Mouse (Mus musculus): ENCODE results near the gene Pycr1.

Gene Pycr1

DNA sequence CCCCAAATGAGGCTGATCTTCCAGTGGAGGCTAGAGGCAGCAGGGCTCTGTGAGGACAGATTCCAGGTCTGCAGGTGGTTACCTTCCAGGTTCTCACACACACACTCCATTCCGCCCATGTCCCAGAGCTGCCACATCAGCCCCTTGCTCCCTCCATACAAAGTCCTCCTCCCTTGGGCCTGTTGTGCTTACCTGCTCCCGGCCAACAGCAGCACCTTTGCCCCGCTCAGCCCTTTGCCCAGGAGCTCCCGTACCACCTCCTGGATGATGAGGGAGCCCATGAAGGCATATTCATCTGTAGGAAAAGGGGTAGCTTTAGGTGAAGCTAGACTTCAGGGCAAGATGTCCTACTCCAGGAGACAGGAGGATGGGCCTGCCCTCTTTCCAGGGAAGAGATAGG lies 13.7 kb upstream of the Pycr1 start:
- DNase-seq (ENCODE audit: low spot score), result no peak

DNA sequence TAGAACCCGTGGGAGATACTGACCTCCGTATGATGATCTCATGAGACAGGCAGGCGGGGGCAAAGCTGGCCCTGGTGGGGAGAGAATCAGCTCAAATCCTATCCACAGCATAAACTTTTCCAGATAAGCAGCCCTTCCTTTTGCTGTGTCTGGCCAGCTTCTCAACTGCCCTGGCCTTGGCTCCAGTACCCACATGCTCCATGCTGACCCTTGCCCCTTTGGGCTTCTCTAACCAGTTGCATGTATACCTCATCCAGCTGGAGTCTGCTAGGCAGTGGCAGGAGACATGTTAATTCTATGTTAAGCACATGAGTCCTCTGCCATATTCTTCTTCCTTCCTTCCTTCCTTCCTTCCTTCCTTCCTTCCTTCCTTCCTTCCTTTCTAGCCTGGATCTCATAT lies 11.2 kb upstream of the Pycr1 start:
- no peak for DNase-seq (ENCODE audit: low spot score)

DNA sequence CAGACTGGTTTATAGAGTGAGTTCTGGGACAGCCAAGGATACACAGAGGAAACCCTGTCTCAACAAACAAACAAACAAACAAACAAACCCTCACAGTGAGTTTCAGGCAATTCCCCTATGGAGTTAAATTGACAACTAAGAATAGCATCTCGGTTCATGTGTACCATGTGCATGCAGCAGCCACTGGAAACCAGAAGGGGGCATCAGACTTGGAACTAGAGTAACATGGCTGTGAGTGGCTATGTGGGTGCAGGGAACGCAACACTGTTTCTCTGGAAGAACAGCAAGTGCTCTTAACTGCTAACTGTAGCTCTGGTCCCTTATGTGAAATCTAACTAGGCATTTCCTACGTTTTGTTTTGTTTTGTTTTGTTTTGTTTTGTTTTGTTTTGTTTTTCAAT lies 8.3 kb upstream of the Pycr1 start:
- no peak for DNase-seq (ENCODE audit: low spot score)

DNA sequence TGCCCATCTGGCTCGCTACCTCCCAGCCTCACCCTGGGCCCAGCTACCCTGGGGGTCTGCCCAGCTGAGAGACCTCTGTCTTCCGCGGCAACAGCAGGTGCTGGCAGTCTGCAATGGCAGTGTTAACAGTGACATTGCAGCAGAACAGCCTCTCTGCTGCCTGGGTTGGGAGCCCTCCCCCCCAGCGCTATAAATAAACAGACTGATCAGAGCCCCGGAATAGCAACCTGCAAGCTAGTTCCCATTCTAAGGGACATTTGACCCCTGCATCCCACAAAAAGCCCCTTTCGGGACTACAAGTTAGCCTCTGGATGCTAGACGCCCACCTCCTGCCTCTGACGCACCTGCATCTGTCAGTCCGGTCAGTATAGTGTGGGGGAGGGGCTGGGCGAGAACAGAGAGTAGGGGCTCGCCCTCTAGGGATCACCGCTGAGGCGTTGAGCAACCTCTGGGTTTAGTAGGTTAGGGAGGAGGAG lies 4.5 kb upstream of the Pycr1 start, which contains the start of gene Myadml2:
Myadml2 (minus strand) TSS at position 158 of the 476 bp plus-strand sequence.
- no peak for DNase-seq (ENCODE audit: low spot score)

DNA sequence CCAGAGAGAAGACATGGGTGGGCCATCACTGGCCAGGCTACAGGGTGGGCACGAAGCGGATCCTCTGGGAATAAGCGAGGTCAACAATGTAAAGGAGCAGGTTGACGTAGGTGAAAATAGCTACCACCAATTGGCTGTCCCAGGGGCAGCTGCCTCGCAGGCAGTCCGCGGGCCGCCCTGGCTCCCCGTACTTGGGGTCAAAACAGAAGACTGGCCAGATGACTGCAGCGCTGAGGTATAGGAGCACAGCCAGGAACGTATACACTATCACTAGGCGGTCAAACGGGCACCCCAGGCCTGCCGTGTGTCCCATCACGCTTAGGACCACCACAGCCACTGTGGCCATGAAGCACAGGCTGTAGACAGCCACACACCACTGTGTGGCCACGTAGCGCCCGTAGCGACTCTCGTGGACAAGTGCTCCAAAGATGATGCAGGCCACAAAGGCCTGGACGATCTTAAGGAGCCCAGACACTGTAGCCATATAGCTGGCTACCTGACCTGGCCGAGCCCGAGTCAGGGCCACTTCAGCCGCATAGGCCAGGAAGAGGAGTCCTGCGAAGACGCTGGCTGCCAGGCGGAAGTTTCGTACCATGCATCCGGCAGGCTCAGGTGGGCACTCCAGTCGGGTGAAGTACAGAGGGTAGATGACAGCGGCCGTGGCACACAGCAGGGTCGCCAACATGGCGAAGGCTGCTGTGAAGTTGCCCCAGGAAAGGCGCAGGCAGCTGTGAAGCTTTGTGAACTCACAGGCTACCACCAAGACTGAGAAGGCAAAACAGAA lies 3.7 kb upstream of the Pycr1 start:
- no peak for DNase-seq (ENCODE audit: low spot score)

DNA sequence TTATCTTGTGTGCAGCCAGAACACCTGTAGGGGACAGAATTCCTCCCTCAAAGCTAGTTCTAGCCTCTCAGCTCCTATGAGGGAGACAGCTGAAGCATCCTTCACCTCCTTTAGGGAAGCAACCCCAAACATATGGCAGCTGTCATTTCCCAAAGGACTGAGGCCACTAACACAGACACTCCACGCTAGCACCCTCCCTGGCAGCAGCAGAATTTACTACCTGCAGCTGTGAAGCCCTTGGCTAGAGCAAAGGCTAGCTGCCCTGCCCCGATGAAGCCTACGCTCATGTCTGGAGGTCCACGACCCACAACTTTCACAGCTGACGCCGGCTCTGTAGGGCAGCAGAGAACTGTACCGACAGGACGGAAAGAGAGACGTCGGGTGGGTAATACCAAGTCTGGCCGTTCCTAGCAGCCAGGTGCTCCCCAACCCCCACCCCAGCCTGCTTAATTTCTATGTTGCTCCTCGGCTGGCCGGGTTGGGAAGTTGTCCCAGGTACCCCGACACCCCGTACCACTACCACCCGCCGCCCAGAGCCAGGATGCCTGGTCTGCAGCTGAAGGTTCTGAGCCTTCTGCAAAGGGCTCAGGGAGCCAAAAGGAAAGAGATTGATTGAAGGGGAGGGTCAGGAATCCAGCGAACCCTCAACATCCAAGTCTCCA lies 499 bp downstream of the Pycr1 start:
- no peak for DNase-seq (ENCODE audit: low spot score)

DNA sequence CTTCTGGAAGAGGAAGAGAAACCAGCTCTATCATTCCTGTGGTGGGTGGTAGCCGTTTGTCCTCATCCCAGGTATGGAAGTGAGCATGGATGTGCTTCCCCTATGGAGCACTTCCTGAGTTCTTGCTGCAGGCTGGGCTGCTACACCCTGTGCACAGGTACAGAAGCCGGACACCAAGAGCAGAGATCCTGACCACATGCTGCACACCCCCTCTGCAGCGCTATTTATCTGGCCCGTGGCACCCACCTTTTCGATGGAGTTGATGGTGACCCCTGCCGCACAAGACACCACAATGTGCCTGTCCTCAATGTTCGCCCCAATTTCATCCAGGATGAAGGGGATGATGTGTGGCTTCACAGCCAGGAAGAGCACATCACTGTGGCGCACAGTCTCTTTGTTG lies 1.7 kb downstream of the Pycr1 start:
- DNase-seq (ENCODE audit: low spot score), result no peak

DNA sequence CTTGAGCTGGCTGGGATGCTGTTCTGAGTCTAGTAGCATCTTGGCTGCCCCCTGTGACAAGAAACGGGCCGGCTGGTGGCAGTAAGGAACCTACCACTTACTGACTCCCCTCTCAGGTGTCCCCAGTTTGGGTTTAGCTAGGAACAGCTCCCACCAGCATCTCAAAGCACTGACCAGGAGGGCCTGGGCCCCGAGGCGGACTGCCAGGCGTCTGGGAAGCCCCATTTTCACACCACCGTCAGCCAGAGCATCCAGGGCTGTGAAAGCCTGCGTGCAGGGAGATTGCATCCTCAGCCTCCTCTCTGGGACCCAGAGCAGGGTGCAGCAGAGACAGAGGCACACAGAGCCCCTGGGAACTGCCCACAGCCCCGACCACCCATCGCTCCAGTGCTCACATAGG lies 2.3 kb downstream of the Pycr1 start:
- no peak for DNase-seq (ENCODE audit: low spot score)

DNA sequence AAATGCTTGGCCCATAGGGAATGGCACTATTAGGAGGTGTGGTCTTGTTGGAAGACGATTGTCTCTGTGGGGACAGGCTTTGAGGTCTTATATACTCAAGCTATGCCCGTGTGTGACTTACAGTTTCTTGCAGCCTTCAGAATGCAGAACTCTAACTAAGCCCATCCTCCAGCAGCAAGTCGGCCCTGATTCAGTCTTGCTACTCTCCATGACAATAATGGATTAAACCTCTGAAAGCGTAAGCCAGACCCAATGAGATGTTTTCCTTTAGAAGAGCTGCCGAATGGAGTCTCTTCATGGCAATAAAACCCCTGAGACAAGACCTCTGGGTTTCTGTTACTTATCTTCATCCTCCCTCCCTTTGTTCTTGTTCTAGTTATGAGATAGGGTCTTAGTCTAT lies 8.8 kb downstream of the Pycr1 start:
- DNase-seq (ENCODE audit: low spot score), result no peak

DNA sequence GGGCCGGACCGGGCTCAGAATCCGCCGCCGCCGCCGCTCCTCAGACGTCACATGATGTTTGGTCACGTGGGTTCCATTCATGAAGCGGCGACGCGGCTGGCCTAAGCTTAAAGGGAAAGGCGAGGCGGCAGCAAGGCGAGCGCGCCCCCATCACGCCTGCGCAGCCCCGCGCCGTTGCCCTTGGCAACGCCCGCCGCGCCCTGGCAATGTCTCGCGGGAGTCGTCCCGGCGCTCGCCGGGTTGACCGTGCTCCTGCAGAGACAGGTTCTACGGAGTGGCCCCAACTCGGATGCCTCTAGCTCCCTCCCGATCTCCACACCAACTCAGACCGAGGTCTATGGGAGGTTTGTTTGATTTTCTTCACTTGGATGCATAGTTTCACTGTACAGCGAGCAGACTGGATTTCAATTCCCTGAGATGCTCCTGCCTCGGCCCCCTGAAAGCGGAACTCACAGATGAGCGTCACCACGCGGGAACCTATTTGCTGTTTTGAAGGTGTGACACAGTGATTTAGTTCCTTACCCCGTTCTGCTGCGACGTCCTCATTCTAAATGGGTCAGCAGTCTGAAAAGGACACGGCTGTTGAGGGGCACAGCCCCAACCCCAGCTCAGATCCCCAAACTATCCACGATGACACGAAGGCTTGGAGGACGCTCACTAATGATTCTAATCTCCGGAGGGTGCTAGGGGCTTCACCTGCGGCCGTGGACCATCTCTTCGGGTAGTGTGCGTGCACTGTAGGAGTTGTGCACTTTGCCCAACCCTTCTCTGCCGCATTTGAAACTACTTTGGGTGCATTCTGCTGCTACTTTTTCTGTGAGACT lies 9.8 kb downstream of the Pycr1 start, which contains the start of gene Mafg:
Mafg (minus strand) TSS at position 81 of the 824 bp plus-strand sequence.
- peak; percentile 89 for DNase-seq (ENCODE audit: low spot score)

DNA sequence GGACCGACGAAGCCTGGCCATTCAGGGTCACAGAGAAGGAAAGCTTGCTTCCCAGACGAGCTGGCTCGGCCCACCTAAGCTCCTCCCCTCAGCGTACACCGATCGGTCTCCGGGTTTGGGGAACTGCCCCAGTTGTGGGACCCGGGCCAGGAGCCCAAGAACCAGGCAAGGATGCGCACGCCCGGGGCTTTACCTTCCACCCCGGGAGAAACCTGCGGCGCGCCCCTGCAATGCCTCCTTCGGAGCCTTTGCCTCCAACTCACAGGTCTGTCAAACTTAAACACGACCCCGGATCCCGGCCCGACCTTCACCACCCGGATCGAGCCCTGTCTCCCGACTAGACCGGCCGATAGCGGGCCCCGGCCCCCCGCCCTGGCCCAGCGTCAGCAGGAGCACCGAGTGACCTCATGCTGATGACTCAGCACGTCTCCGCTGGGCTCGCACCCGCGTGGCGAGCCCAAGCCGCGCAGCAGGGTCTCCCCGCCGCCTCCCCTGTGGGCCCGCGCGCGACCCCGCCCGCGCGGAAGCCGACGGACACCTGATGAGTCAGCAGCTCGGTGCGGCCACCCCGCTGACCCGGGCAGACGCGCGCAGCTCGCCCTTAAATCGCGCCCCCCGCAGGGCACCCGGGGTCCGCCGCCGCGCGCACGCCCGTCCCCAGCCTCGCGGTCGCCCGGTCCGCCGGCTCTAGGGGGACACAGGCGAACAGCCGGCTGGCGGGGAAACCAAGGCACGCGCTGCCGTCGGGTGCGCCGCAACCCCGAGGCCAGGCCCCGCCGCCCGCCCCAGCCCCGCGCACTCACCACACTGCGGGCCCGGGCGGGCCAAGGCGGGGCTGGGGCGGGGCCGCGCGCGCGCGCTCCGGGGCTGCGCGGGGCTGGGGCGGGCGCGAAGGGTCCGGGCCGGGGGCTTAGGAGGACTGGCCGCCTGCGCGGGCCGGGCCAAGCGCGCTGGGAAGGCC lies 10.7 kb downstream of the Pycr1 start:
- DNase-seq (ENCODE audit: low spot score), result peak; percentile 67

DNA sequence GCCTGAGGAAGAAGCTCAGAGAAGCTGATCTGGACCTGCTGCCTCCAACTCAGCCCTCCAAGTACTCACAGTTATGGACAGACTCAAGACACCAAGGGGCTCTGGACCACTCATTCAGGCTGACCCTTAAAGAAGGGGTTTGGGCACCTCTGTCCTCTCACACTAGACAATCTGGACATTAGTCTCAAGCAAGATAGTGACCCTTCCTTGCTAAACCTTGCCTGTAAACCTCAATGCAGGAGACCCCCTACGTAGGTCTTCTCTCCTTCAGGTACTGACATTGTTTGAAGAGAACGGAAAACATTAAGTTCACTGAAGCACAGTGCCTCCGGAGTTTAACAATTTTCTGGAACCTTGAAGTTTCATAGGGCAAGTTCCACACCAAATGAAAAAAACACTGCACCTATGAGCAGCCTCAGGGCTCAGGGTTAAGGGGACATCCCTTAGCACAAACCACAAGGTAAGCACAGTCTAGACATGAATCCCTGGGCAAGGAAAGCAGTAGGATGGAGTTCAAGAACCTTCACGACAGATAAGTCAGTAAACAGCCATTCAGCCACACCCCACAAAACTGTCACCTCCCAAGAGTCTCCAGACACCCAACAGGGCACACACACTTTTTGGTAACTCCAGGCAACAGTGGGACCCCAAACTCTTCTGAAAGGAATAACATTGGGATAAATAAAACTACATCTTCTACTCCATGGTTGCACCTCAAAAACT lies 11.7 kb downstream of the Pycr1 start:
- DNase-seq (ENCODE audit: low spot score), result no peak

DNA sequence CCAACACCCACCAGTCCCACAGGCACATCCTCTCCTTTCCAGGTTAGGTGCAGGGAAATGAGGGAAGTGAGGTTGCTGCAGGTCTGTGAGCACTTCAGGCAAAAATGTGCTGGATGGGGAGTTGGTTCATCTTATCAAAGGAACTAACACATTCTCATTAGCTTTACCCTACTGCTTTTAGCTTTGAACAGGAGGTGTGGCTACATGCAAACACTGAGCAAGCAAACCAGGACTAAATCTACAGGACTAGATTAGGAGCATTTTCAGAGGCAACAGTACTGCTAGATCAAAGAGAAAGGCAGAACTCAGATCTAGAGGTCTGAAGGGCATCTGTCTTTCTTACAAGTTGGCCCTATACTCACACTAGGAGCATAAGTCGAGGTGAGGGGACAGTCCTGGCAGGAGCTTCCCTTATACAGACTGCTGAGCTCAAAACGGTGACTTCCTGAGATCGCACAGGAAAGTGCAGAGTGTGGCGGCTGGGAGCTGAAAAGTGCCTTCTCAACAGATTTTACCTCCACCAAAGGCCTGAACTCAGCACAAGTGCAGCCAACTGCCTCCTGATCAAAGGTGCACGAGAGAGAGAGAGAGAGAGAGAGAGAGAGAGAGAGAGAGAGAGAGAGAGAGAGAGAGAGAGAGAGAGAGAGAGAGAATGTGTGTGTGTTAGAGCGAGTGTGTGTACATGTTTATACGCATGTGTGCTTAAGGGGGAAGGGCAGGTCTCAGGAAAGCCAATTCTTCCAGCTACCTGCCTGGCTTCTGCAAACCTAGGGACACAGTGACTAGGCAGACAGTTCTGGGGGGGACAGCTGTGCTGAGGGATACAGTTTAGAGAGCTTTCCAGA lies 12.5 kb downstream of the Pycr1 start:
- DNase-seq (ENCODE audit: low spot score), result no peak

DNA sequence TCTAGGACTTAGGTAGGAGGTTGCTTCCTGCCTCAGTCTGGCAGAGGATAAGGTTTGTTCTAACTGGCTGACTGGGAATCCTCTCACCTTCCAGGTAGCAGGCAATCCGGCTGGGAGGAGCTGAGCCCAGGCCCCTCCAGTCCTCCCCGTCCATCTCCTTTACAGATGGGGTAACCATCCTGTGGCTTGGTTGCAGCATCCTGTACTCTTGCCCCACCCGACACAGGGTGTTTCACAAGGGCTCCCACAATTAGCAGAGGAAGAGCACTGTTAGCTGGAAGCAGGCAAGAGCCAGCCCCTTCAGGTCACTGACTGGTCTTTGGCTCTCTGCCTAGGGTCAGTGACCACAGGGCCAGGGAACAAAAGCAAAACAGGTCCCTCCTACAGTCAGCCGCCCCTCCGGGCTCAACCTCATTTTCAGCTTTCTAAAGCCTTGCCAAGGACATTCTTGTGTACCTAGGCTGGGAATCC lies 13.1 kb downstream of the Pycr1 start:
- no peak for DNase-seq (ENCODE audit: low spot score)

DNA sequence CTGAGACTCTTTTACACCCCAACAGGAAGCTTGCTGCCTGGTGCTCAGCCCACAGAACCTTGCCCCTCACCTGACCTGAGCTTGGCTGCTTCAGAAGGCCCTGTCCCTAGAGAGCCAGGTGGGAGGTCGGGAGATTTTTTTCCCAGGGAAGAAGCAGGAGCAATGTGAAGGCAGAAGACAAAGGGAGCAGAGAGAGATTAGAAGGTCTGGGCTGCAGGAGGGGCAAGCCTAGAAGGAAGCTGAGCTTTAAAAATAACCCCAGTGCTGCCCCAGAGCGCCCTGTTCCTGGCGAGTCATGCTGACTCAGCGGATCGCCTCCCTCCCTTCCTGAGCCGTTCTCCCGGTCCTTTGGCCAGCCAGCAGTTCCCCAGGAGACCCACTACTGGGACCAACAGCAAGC lies 13.7 kb downstream of the Pycr1 start:
- no peak for DNase-seq (ENCODE audit: low spot score)

DNA sequence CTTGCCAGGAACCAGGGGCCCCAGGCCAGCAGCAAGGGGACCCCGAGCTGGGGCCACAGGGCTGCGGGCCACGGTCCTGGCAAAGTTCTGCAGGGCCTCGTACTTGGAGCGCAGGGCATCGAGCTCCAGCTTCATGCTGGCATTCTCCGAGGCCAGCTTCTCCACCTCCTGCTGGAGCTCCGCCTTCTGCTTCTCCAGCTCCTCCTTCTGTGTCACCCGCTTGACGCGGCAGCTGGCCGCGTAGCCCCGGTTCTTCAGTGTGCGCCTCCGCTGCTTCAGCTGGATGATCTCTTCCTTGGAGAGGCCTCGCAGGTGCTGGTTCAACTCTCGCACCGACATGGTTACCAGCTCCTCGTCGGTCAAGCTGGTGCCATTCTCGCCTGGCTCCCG lies 14.2 kb downstream of the Pycr1 start:
- DNase-seq (ENCODE audit: low spot score), result no peak

DNA sequence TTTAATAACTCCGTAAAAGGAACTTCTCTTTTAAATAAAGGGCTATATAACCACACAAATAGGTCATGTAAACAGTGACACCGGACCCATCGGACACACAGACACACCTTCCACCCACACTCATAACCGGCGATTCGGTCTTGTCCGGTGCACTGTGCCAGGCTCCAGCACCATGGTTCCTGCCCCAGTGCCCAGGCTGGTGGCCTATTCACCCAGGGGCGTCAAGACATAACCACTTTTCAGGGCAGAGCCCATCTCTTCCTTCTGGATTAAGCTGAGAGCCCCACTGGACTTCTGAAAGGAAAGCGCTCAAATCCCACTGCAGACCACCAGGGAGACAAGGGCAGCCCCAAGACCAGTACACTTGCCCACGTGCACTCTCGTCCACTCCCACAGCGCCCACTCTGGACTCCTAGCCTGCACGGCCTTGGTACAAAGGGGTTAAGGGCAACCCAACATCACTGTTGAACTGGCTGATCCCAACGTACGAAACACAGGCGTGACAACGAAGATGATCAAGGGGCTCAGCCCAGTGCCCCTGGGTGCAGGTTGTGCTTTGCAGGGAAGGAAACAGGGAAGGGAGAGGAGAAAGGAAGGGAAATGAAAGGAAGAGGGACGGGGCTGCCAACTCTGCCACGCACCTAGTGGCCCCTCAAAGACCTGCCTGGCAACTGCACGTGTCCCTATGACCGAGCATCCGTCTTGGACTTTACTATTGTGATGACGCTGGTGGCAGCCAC lies 14.8 kb downstream of the Pycr1 start:
- no peak for DNase-seq (ENCODE audit: low spot score)

DNA sequence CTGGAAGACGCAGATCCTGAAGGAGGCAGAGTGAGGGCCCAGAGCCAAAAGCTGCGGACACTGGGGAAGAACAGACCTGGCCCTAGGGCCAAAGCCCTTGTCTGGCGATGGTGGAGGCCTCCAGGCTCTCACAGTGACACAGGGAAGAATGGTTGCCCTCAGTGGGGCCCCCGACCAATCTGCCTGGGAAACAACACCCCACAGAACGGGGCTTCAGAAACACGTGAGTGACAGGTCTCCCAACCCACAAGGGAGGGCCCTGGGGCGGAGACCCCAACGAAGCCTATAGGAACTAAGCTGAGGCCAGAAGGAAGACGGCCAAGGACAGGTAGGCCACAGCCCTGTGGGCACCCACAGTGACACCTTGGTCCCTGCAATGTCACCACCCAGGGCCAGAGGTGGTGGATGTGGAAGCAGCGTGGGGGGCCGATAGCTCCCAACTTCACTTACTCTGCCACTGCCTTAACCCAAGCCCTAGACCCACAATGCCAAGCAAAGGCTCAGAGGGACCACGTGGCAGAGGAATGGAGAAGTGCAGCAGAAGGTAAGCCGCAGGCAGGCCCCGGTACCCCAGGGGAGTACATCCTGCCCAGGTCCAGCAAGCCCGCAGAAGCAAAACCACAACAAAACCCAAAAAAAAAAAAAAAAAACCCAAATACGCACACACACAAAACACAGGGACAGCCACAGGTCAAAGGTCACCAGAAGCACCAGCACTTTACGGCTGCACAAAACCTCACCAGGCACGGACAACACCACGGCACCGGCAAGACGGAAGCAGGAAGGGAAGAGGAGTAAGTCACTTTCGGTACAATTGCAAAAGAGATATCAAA lies 15.9 kb downstream of the Pycr1 start:
- DNase-seq (ENCODE audit: low spot score), result no peak

Data from urinary bladder, postnatal 25 days (tissue).